13 mouse cellular contexts compared by ENCODE assay signal in genomic region chr4:125824525-125824924, GRCm38 (mm10).
DNase-seq lines count a peak whose midpoint lies in the region; ATAC-seq lines count a peak whose summit lies in the region.
"Had no signal": no experiment of that assay in that cellular context is flagged by ENCODE, and none has a peak within 500 bp of the region (broad histone marks: within the 10 kb centered on the region; RNA-seq: fewer than 3 reads in every experiment).

No protein-coding gene starts in this region.

- no peak overlapping the region for H3K4me2 ChIP-seq in forebrain, embryonic 15.5 days (replicated peaks)
- H3K4me2 ChIP-seq: limb, embryonic 13.5 days had no signal

- H3K27me3 ChIP-seq in forebrain, embryonic 15.5 days, result no peaks in the 10 kb centered on the region; the same call in 1 of the 2 replicates
- peaks cover 3% of the 10 kb centered on the region; the same call in 1 of the 2 replicates for H3K27me3 ChIP-seq in forebrain, embryonic 10.5 days (ENCODE audit: poor library complexity, severe bottlenecking)

- no peak overlapping the region for H3K9ac ChIP-seq in forebrain, embryonic 15.5 days (replicated peaks)
- H3K9ac ChIP-seq: limb, embryonic 13.5 days had no signal

- H3K36me3 ChIP-seq in forebrain, embryonic 15.5 days, result no peaks in the 10 kb centered on the region
- H3K36me3 ChIP-seq in forebrain, embryonic 10.5 days (replicated peaks), result no peaks in the 10 kb centered on the region
- H3K36me3 ChIP-seq: limb, embryonic 13.5 days had no signal

- H3K27ac ChIP-seq in forebrain, embryonic 15.5 days (replicated peaks), result peak overlapping the region; percentile 49
- H3K27ac ChIP-seq in forebrain, embryonic 10.5 days, result no peak overlapping the region
- H3K27ac ChIP-seq: limb, embryonic 13.5 days had no signal

- WGBS in forebrain, embryonic 15.5 days, result 39% methylated on average over 3 of the region's 3 CpGs
- 66% methylated on average over 3 of the region's 3 CpGs for WGBS in forebrain, embryonic 10.5 days

- H3K4me1 ChIP-seq in forebrain, embryonic 15.5 days, result peaks cover 22% of the 10 kb centered on the region
- H3K4me1 ChIP-seq in forebrain, embryonic 10.5 days, result 0 out of 2 replicates have a peak, but pooled peaks cover 4% of the 10 kb centered on the region

- no peak for DNase-seq in forebrain, embryonic 10.5 days (ENCODE audit: extremely low spot score, low spot score)
- peak; percentile 51 to 63 for DNase-seq in layer of hippocampus, adult 8-10 months (ENCODE audit: low spot score in 2 of 2)
- DNase-seq in left cerebral cortex, postnatal 25 days (ENCODE audit: low spot score in 2 of 2), result peak; percentile 64 to 91
- DNase-seq in spleen, adult 12 weeks (ENCODE audit: low spot score), result no peak
- no peak for DNase-seq in heart, postnatal 10 days
- DNase-seq: gastrocnemius, postnatal 14 days; lung, adult 18-20 months; thymus, postnatal 36 days had no signal

- H3K4me3 ChIP-seq in forebrain, embryonic 15.5 days, result no peak overlapping the region
- no peak overlapping the region for H3K4me3 ChIP-seq in forebrain, embryonic 10.5 days
- H3K4me3 ChIP-seq: limb, embryonic 13.5 days had no signal

- intact Hi-C loops in left cerebral cortex, postnatal 25 days (cut with DNase I), result loop anchor here (1.0 kb wide), 1 partner anchor 10 kb away; no protein-coding TSS in a partner anchor
- intact Hi-C loops in heart, postnatal 10 days (cut with DNase I), result no loop called here

- ATAC-seq in forebrain, embryonic 15.5 days (replicated peaks), result peak; percentile 78
- ATAC-seq in granulocyte monocyte progenitor cell, adult 5-6 weeks (replicated peaks; ENCODE audit: poor library complexity, severe bottlenecking), result no peak
- ATAC-seq: CD4-positive, CD25-positive, alpha-beta regulatory T cell, adult 4 months; hindbrain, embryonic 16.5 days had no signal

- no peaks in the 10 kb centered on the region for H3K9me3 ChIP-seq in forebrain, embryonic 15.5 days
- no peaks in the 10 kb centered on the region for H3K9me3 ChIP-seq in forebrain, embryonic 10.5 days
- H3K9me3 ChIP-seq: limb, embryonic 13.5 days had no signal

Comparison
In these comparisons a context has a peak if more than half of its experiments do, and no peak if none do; other contexts are left out.
1. DNase-seq: peak in layer of hippocampus, adult 8-10 months (2 of 2) and left cerebral cortex, postnatal 25 days (2 of 2); none in forebrain, embryonic 10.5 days (single experiment), spleen, adult 12 weeks (single experiment) and heart, postnatal 10 days (0 of 2).